Mouse (Mus musculus): ENCODE measurements around the gene Abcb9. TPM values are rescaled to one million over a fixed set of nuclear protein-coding genes. Genes with fewer than 3 reads are reported as not detected.

Gene Abcb9
- polyA plus RNA-seq, 1 experiment: 3.8 TPM

GRCm38 (mm10) chr5:124095077-124095581 is 469 bp downstream of the Abcb9 start:
- H3K4me1 ChIP-seq (ENCODE audit: control insufficient read depth, insufficient read depth, low read length): no peaks in the 10 kb centered on the region
- H3K4me3 ChIP-seq (ENCODE audit: insufficient read depth, low read length): peak overlapping the region; percentile 39
- H3K27ac ChIP-seq (ENCODE audit: insufficient read depth, low read length): no peak overlapping the region
- no peak for TF ChIP-seq CTCF (IDR thresholded peaks at IDR 0.05; ENCODE audit: borderline replicate concordance, insufficient read depth, low read length)
- no peak for TF ChIP-seq POLR2A (IDR thresholded peaks at IDR 0.05; ENCODE audit: low read depth, low read length)

- TF ChIP-seq POLR2A (IDR thresholded peaks at IDR 0.05; ENCODE audit: low read depth, low read length) (no peak), CTCF (IDR thresholded peaks at IDR 0.05; ENCODE audit: borderline replicate concordance, insufficient read depth, low read length) (no peak)
- Histone ChIP-seq H3K4me1 (ENCODE audit: control insufficient read depth, insufficient read depth, low read length) (no peaks in the 10 kb centered on the region), H3K27ac (ENCODE audit: insufficient read depth, low read length) (no peak overlapping the region), H3K4me3 (ENCODE audit: insufficient read depth, low read length) (no peak overlapping the region)
Measured at GRCm38 (mm10) chr5:124093852-124094604, 1.6 kb downstream of the Abcb9 start.

DNA sequence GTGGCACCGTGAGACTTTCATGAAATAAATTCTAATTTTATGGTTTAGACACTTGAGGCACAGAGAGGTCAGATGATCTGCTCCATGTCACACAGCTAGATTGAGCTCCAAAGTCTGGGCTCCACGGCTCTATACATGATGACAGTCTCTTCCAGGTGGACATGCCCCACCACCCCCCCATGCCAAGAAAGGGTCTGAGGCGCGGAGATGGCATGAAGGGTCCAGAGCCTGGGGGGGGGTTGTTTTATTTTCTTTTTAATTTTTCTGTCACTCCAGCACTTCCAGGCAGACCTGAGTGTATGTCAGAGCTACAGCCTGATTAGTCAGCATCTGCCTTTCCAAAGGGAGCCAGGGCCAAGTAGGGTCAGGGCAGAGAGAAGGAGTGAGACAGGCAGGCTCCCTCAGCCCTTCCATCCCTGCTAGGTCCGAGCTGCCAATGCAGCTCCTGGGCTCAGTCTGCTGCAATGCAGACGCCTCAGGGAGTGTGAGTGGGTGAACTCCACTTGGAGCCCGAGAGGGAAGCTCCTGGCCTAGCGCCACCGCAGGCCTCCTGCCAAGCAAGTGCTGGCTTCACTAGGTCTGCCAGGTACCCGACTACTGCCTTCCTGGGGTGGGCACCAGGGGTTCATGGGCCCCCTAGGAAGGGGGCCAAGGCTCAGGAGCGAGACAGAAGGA is 2.3 kb downstream of the Abcb9 start:
- Histone ChIP-seq H3K27ac (ENCODE audit: insufficient read depth, low read length) (no peak overlapping the region), H3K4me1 (ENCODE audit: control insufficient read depth, insufficient read depth, low read length) (no peaks in the 10 kb centered on the region), H3K4me3 (ENCODE audit: insufficient read depth, low read length) (no peak overlapping the region)
- TF ChIP-seq CTCF (IDR thresholded peaks at IDR 0.05; ENCODE audit: borderline replicate concordance, insufficient read depth, low read length) (no peak), POLR2A (IDR thresholded peaks at IDR 0.05; ENCODE audit: low read depth, low read length) (no peak)

DNA sequence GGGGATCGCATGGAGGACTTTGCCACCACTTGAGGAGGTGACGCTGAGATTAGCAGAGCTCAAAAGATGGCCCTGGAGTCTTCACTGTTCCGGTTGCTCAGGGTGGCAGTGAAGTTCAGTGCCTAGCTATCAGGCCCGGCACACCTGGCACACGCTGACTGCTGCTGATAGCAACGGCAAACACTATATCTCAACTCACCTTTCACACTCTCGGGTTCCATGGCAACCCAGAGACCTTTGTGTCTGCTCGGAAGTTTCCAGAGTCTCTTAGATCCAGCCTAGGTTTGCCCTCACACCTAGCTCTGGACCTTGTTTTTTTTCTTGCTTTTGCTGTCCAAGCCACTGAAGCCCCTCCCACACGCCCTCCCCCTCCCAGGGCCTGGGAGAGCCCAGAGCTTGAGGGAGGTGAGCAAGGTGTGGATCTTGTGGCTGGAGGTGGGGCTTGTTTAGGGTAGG is 3.6 kb downstream of the Abcb9 start:
- no peak overlapping the region for H3K27ac ChIP-seq (ENCODE audit: insufficient read depth, low read length)
- H3K4me1 ChIP-seq (ENCODE audit: control insufficient read depth, insufficient read depth, low read length): no peaks in the 10 kb centered on the region
- TF ChIP-seq CTCF (IDR thresholded peaks at IDR 0.05; ENCODE audit: borderline replicate concordance, insufficient read depth, low read length) (no peak), POLR2A (IDR thresholded peaks at IDR 0.05; ENCODE audit: low read depth, low read length) (no peak)
- H3K4me3 ChIP-seq (ENCODE audit: insufficient read depth, low read length): no peak overlapping the region

- no peak for TF ChIP-seq POLR2A (IDR thresholded peaks at IDR 0.05; ENCODE audit: low read depth, low read length)
- H3K4me3 ChIP-seq (ENCODE audit: insufficient read depth, low read length): no peak overlapping the region
- H3K27ac ChIP-seq (ENCODE audit: insufficient read depth, low read length): no peak overlapping the region
- H3K4me1 ChIP-seq (ENCODE audit: control insufficient read depth, insufficient read depth, low read length): no peaks in the 10 kb centered on the region
Measured at GRCm38 (mm10) chr5:124089868-124090267, 5.7 kb downstream of the Abcb9 start.

- TF ChIP-seq CTCF (IDR thresholded peaks at IDR 0.05; ENCODE audit: borderline replicate concordance, insufficient read depth, low read length) (no peak), POLR2A (IDR thresholded peaks at IDR 0.05; ENCODE audit: low read depth, low read length) (no peak)
- no peak overlapping the region for H3K27ac ChIP-seq (ENCODE audit: insufficient read depth, low read length)
- no peaks in the 10 kb centered on the region for H3K4me1 ChIP-seq (ENCODE audit: control insufficient read depth, insufficient read depth, low read length)
- no peak overlapping the region for H3K4me3 ChIP-seq (ENCODE audit: insufficient read depth, low read length)
Measured at GRCm38 (mm10) chr5:124086876-124087275, 8.7 kb downstream of the Abcb9 start.

DNA sequence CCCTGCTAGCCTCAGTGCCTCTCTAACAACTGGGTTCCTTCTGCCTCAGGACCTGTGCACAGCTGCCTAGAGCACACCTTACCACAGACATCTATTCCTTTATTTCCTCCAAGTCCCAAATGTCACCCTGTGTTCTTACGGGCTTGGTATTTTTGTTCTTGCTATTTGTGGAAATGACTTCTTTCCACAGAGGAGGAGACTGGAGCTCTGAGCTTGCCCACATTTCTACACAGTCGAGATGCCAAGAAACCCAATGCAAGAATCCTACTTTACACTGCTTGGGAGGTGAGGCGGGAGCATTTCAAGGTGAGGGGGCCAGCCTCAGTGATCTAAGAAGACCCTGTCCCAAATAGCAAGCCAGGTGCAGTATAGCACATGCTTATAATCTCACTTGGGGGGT is 10.1 kb downstream of the Abcb9 start:
- TF ChIP-seq CTCF (IDR thresholded peaks at IDR 0.05; ENCODE audit: borderline replicate concordance, insufficient read depth, low read length) (no peak), POLR2A (IDR thresholded peaks at IDR 0.05; ENCODE audit: low read depth, low read length) (no peak)
- no peak overlapping the region for H3K4me3 ChIP-seq (ENCODE audit: insufficient read depth, low read length)
- no peak overlapping the region for H3K27ac ChIP-seq (ENCODE audit: insufficient read depth, low read length)
- H3K4me1 ChIP-seq (ENCODE audit: control insufficient read depth, insufficient read depth, low read length): no peaks in the 10 kb centered on the region

DNA sequence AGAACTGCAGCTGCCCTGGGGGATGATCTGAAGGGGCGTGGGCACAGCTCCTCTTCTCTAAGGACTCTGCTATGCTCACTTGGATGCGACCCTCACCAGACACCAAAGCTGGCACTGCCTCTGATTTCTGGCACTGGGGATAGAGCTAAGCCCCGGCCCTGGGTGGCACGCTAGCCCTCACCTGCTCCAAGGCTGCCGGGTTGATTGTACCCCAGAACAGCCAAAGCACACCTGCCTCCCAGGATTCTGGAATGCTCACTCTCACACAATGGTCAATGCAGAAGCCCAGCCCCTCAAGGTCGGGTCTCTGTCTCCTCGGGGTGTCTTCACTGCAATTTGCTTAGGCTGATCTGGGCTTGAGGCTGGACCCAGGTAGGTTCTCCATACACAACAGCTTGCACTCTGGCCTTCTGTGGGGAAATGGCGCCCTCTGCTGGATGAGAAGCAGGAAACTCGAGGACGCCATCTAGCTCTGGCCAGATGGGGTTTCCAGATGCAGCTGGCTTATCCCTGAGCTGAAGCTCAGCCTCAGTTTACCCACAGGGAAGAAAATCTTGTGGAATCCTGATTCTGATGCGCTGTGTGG is 10.9 kb downstream of the Abcb9 start:
- TF ChIP-seq POLR2A (IDR thresholded peaks at IDR 0.05; ENCODE audit: low read depth, low read length): no peak
- TF ChIP-seq CTCF (IDR thresholded peaks at IDR 0.05; ENCODE audit: borderline replicate concordance, insufficient read depth, low read length): peak; percentile 99
- H3K4me1 ChIP-seq (ENCODE audit: control insufficient read depth, insufficient read depth, low read length): no peaks in the 10 kb centered on the region
- no peak overlapping the region for H3K4me3 ChIP-seq (ENCODE audit: insufficient read depth, low read length)
- H3K27ac ChIP-seq (ENCODE audit: insufficient read depth, low read length): no peak overlapping the region

GRCm38 (mm10) chr5:124083850-124084587 is 11.6 kb downstream of the Abcb9 start:
- Histone ChIP-seq H3K4me1 (ENCODE audit: control insufficient read depth, insufficient read depth, low read length) (no peaks in the 10 kb centered on the region), H3K27ac (ENCODE audit: insufficient read depth, low read length) (no peak overlapping the region)
- TF ChIP-seq CTCF (IDR thresholded peaks at IDR 0.05; ENCODE audit: borderline replicate concordance, insufficient read depth, low read length): no peak
- no peak for TF ChIP-seq POLR2A (IDR thresholded peaks at IDR 0.05; ENCODE audit: low read depth, low read length)

More at GRCm38 (mm10) chr5:124083850-124084587, 11.6 kb downstream of the Abcb9 start:
- H3K4me3 ChIP-seq (ENCODE audit: insufficient read depth, low read length): no peak overlapping the region
